Mouse (Mus musculus) liver, embryonic 16.5 days (tissue): ENCODE data around the gene Pilrb1. TPM values are rescaled to one million over a fixed set of nuclear protein-coding genes. Genes with fewer than 3 reads are reported as not detected.

Experiments
- ATAC-seq: fragments of 200-750 bp; cut with Nextera tagmentation; 2 replicates; pipeline ENCODE4 v1.8.0; 2017; ENCODE audit warnings: low read depth, mild to moderate bottlenecking, moderate number of reproducible peaks, moderate library complexity
- H3K27ac ChIP-seq: fragments of 300-500 bp; sonication (generic); 2 replicates; pipeline ENCODE4 v1.5.1; 2014; ENCODE audit warnings: mild to moderate bottlenecking, low read length
- H3K27me3 ChIP-seq: fragments of 300-500 bp; sonication (generic); 2 replicates; pipeline ENCODE4 v1.6.1; 2014; ENCODE audit warnings: low read depth, low read length, mixed read lengths; ENCODE audit not compliant: control insufficient read depth, insufficient read depth
- H3K36me3 ChIP-seq: fragments of 300-500 bp; sonication (generic); 2 replicates; pipeline ENCODE4 v1.6.1; 2014; ENCODE audit warnings: mild to moderate bottlenecking; ENCODE audit not compliant: control insufficient read depth, insufficient read depth
- H3K4me1 ChIP-seq: fragments of 300-500 bp; sonication (generic); 2 replicates; pipeline ENCODE4 v1.6.1; 2014; ENCODE audit warnings: low read depth, low read length, mixed read lengths; ENCODE audit not compliant: control insufficient read depth
- H3K4me2 ChIP-seq: fragments of 300-500 bp; sonication (generic); 2 replicates; pipeline ENCODE4 v1.6.1; 2014; ENCODE audit warnings: low read depth, low read length, mixed read lengths
- H3K4me3 ChIP-seq: fragments of 300-500 bp; sonication (generic); 2 replicates; pipeline ENCODE4 v1.5.1; 2014; ENCODE audit warnings: low read depth, mild to moderate bottlenecking, low read length
- H3K9ac ChIP-seq: fragments of 300-500 bp; sonication (generic); 2 replicates; pipeline ENCODE4 v1.6.1; 2014; ENCODE audit warnings: low read depth, low read length
- H3K9me3 ChIP-seq: fragments of 300-500 bp; sonication (generic); replicated peaks from 2 replicates; pipeline ENCODE4 v1.6.1; 2016; ENCODE audit warnings: low read length; ENCODE audit not compliant: control insufficient read depth
- WGBS: fragments of 180-500 bp; shearing (Covaris S2); extraction: QIAGEN DNeasy Blood & Tissue Kit; methylation state at CpG from one replicate; pipeline ENCODE4 v1.1.7; 2014; ENCODE audit not compliant: insufficient replicate concordance; 5-methylcytosine and 5-hydroxymethylcytosine counted together
- polyA plus RNA-seq: library from polyadenylated mRNA; unstranded; fragments of >200 nt; fragmentation: Nextera tagmentation; extraction: Ambion mirVana; gene quantifications from 2 replicates; pipeline ENCODE4 v1.2.1, GENCODE M21; 2015

Gene Pilrb1
- polyA plus RNA-seq, 1 experiment from 2014 or later = 5.8 TPM

DNA sequence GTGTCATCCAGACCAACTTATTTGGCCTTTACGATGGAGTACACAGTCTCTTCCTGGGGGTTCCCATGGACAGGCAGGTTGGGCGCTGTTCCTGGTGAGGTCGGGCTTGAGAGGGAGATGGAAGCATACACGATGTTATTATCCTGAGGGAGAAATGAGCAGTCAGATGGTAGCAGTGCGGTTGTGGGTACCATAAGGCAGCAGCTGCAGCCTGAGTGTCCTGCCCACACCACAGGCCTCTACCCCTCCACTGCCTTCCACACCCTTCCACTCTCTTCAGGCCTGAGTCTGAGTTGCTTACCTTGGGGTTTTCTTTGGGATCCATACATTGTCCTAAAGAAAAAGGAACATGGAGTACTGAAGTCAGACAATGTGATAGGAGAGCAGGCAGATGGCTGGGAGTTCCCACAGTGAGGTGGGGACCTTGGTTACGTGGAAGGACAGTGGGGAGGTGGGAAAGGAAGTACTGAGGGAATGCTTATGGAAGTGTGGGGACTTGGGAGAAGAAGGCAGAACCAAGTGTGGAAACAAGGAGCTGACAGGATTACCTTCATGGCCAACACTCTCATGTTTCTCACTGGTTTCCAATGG, 34.4 kb downstream of the Pilrb1 start:
- Histone ChIP-seq H3K4me3 (no peak overlapping the region), H3K4me1 (no peaks in the 10 kb centered on the region; the same call in none of the 2 replicates), H3K9ac (no peak overlapping the region), H3K4me2 (no peak overlapping the region), H3K27ac (no peak overlapping the region), H3K9me3 (no peaks in the 10 kb centered on the region), H3K27me3 (no peaks in the 10 kb centered on the region), H3K36me3 (no peaks in the 10 kb centered on the region)
- 56% methylated on average over 6 of the region's 6 CpGs for WGBS
- ATAC-seq = no peak

DNA sequence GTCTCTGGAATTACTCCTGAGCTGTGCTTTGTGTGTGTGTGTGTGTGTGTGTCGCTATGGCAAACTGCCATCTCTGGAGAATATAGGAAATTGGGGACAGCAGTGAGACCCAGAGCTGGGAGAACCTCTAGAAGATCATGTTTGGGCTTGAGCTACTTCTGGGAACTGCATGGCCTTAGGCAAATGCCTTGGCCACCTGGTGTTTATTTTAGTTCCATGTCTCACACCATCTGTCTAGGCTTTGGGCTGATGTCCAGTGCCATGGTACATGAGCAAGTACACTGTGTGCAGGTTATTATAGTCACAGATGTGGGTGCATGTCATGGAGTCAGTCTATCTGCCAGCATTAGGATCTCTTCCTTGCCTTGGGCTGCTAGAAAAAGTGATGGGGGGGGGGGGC, 35.3 kb downstream of the Pilrb1 start:
- Histone ChIP-seq H3K4me2 (no peak overlapping the region), H3K9ac (no peak overlapping the region), H3K27ac (no peak overlapping the region), H3K27me3 (no peaks in the 10 kb centered on the region), H3K4me3 (no peak overlapping the region), H3K9me3 (no peaks in the 10 kb centered on the region), H3K4me1 (no peaks in the 10 kb centered on the region; the same call in none of the 2 replicates), H3K36me3 (no peaks in the 10 kb centered on the region)
- WGBS = 33% methylated on average over 1 of the region's 1 CpGs
- ATAC-seq = no peak

DNA sequence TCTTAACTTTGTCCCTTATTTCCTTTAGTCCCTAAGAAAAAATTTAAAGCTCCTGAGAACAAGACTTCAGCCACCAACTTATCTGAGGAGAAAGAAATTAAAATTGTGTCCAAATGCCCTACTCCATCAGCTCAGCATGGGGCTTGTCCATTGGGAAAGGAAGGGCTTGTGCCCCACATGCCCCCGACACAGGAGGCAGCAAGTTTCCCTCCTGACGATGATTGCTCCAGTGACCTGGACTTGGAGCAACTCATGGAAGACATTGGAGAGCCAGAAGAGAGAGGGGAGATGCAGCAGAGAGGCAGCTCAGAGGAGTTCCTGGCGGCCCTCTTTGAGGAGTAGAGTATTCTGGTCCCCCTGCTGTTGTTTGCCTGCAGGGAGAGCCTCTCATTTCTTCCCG, 35.8 kb downstream of the Pilrb1 start:
- Histone ChIP-seq H3K9ac (no peak overlapping the region), H3K9me3 (no peaks in the 10 kb centered on the region), H3K4me2 (no peak overlapping the region), H3K4me3 (no peak overlapping the region), H3K36me3 (no peaks in the 10 kb centered on the region), H3K4me1 (no peaks in the 10 kb centered on the region; the same call in none of the 2 replicates), H3K27ac (no peak overlapping the region), H3K27me3 (no peaks in the 10 kb centered on the region)
- WGBS = 60% methylated on average over 4 of the region's 4 CpGs
- ATAC-seq = no peak

DNA sequence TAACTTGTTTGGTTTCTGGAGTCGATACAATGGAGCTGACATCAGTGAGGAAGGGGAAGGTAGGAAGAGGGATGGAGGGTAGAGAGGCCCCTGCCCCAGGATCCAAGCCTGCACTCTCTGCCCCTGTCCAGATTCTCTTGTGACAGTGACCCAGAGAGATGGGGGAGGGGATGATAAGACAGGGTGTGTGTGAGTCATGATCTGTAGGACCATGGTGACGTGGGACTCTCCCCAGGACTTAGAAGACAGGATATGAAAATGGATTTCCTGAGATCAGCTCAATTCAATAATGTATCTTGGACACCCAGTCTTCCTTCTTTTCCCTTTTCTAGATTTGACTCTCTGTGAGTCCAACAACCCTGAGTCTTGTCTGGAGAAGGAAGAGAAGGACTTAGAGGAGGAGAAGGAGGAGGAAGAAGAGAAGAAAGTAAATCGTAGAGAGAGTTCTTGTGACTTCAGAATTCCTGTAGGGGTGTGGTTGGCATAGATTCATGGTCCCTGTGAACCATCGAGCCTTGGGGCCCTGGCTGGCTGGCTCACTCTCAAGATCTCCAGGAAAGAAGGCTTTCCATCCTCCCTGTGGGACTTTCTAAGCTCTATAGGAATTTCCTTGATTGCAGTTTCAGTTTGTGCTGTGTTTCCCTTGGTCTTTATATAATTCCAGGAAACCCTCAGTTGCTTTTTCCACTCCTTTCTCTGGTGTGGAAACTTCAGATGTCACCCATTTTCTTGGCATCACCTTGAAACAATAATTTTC, 40.3 kb downstream of the Pilrb1 start:
- H3K36me3 ChIP-seq = no peaks in the 10 kb centered on the region
- peak; percentile 43; the same call in 1 of the 2 replicates for ATAC-seq
- WGBS = 43% methylated on average over 4 of the region's 4 CpGs
- H3K9me3 ChIP-seq = no peaks in the 10 kb centered on the region
- no peaks in the 10 kb centered on the region for H3K27me3 ChIP-seq
- no peak overlapping the region for H3K27ac ChIP-seq
- no peaks in the 10 kb centered on the region for H3K4me1 ChIP-seq
- no peak overlapping the region for H3K9ac ChIP-seq
- H3K4me2 ChIP-seq = no peak overlapping the region
- H3K4me3 ChIP-seq = no peak overlapping the region

DNA sequence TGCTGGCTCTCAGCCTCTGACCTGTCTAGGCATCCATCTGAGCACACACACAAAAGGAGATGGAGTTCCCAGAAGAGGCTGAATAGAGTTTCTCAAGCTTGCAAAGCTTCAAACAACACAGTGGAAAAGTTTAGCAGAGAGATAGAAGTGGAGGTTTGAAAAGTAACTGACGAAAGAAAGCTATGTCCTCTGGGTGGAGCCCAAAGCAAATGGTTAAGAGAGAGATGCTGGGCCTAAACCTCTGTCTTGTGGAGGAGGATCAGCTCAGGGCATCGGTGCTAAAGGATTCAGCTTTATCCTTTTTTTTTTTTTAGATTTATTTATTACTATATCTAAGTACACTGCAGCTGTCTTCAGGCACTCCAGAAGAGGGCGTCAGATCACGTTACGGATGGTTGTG, 49.6 kb downstream of the Pilrb1 start:
- Histone ChIP-seq H3K4me3 (no peak overlapping the region), H3K36me3 (no peaks in the 10 kb centered on the region), H3K27me3 (no peaks in the 10 kb centered on the region), H3K9ac (no peak overlapping the region), H3K4me2 (no peak overlapping the region), H3K9me3 (no peaks in the 10 kb centered on the region), H3K27ac (no peak overlapping the region), H3K4me1 (no peaks in the 10 kb centered on the region)
- WGBS = 67% methylated on average over 5 of the region's 5 CpGs
- ATAC-seq = no peak

DNA sequence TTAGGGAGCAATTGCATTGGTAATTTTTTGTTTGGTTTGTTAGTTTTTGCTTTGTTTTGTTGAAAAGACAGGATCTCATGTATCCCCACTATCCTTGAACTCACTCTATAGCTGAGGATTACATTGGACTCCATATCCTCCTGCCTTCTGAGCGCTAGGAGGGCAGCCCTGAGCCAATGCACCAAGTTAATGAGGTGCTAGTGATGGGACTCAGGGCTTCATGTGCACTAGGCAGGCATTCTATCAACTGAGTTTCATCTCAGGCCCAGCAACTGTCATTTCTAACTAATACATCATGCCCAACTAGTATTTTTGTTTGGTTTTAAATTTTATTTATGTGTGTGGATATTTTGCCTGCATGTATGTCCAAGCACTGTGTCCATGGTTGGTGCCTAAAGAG, 51.7 kb downstream of the Pilrb1 start:
- Histone ChIP-seq H3K9me3 (no peaks in the 10 kb centered on the region), H3K27ac (no peak overlapping the region), H3K4me1 (no peaks in the 10 kb centered on the region), H3K9ac (no peak overlapping the region), H3K27me3 (no peaks in the 10 kb centered on the region), H3K36me3 (no peaks in the 10 kb centered on the region), H3K4me3 (no peak overlapping the region), H3K4me2 (no peak overlapping the region)
- ATAC-seq = no peak
- 55% methylated on average over 1 of the region's 1 CpGs for WGBS

Other genes starting within 250 kb of the Pilrb1 start
- gene Pcolce, start 244.3 kb downstream of the Pilrb1 start, polyA plus RNA-seq = 15.0 and 21.5 TPM in 2 replicates
- gene Fbxo24, start 229.1 kb downstream of the Pilrb1 start, polyA plus RNA-seq = 0.07 and 0.13 TPM in 2 replicates
- gene Lrch4, start 229.0 kb downstream of the Pilrb1 start, polyA plus RNA-seq = 25.1 and 26.8 TPM in 2 replicates
- 5.2 and 6.1 TPM in 2 replicates for gene Gm20605, start 228.9 kb downstream of the Pilrb1 start, polyA plus RNA-seq
- 4.5 and 6.7 TPM in 2 replicates for gene Sap25, start 216.8 kb downstream of the Pilrb1 start, polyA plus RNA-seq
- gene Irs3, start 212.4 kb downstream of the Pilrb1 start, polyA plus RNA-seq = 0.15 TPM in 1 of 2 replicates, not detected in the other
- gene Agfg2, start 173.4 kb downstream of the Pilrb1 start, polyA plus RNA-seq = 29.4 and 30.5 TPM in 2 replicates
- 0.21 and 0.33 TPM in 2 replicates for gene Nyap1, start 116.5 kb downstream of the Pilrb1 start, polyA plus RNA-seq
- gene Tsc22d4, start 112.4 kb downstream of the Pilrb1 start, polyA plus RNA-seq = 59.8 and 64.4 TPM in 2 replicates
- gene Ppp1r35, start 79.3 kb downstream of the Pilrb1 start, polyA plus RNA-seq = 14.8 and 15.5 TPM in 2 replicates
- gene Mepce, start 70.5 kb downstream of the Pilrb1 start, polyA plus RNA-seq = 3.8 and 4.6 TPM in 2 replicates
- gene Zcwpw1, start 70.3 kb downstream of the Pilrb1 start, polyA plus RNA-seq = 3.8 and 4.0 TPM in 2 replicates
- 5.1 and 6.1 TPM in 2 replicates for gene Pilra, start 21.8 kb downstream of the Pilrb1 start, polyA plus RNA-seq
- gene Pilrb2, start 13.7 kb upstream of the Pilrb1 start, polyA plus RNA-seq = 5.6 and 8.3 TPM in 2 replicates
- gene Cyp3a13, start 63.5 kb upstream of the Pilrb1 start, polyA plus RNA-seq = 6.2 and 6.8 TPM in 2 replicates
- gene Gjc3, start 105.0 kb upstream of the Pilrb1 start, polyA plus RNA-seq = not detected in 2 replicates
- 39.1 and 54.9 TPM in 2 replicates for gene Azgp1, start 123.4 kb upstream of the Pilrb1 start, polyA plus RNA-seq
- not detected in 2 replicates for gene Smok3a, start 163.2 kb upstream of the Pilrb1 start, polyA plus RNA-seq
- not detected in 2 replicates for gene Smok3b, start 163.3 kb upstream of the Pilrb1 start, polyA plus RNA-seq
- gene Smok3c, start 195.1 kb upstream of the Pilrb1 start, polyA plus RNA-seq = not detected in 2 replicates
- gene Zkscan1, start 227.0 kb upstream of the Pilrb1 start, polyA plus RNA-seq = 3.9 and 4.4 TPM in 2 replicates